Mouse (Mus musculus): ENCODE measurements around the gene Asgr2. TPM values are rescaled to one million over a fixed set of nuclear protein-coding genes. Genes with fewer than 3 reads are reported as not detected.
A peak's percentile ranks its signal among the peaks of the same experiment; 100 is the strongest.

The Asgr2 gene
- polyA plus RNA-seq, 1 experiment, result 0.58 TPM

GRCm38 (mm10) chr11:70097396-70097795, 5.0 kb downstream of the Asgr2 start:
- TF ChIP-seq POLR2A (IDR thresholded peaks at IDR 0.05; ENCODE audit: control insufficient read depth, low read depth, low read length), result no peak
- no peak for TF ChIP-seq CTCF (IDR thresholded peaks at IDR 0.05; ENCODE audit: control insufficient read depth, insufficient read depth, insufficient replicate concordance, low read depth, low read length)
- Histone ChIP-seq H3K36me3 (ENCODE audit: control insufficient read depth, insufficient read depth, low read length) (no peaks in the 10 kb centered on the region), H3K27ac (ENCODE audit: control insufficient read depth, insufficient read depth, low read depth, low read length) (no peak overlapping the region), H3K27me3 (ENCODE audit: control insufficient read depth, insufficient read depth, low read length) (no peaks in the 10 kb centered on the region), H3K4me1 (ENCODE audit: control insufficient read depth, insufficient read depth, low read length) (peaks cover 2% of the 10 kb centered on the region; the same call in 1 of the 2 replicates), H3K4me3 (ENCODE audit: control insufficient read depth, low read depth, low read length) (no peak overlapping the region)

GRCm38 (mm10) chr11:70099102-70099501, 6.7 kb downstream of the Asgr2 start:
- Histone ChIP-seq H3K27me3 (ENCODE audit: control insufficient read depth, insufficient read depth, low read length) (no peaks in the 10 kb centered on the region), H3K27ac (ENCODE audit: control insufficient read depth, insufficient read depth, low read depth, low read length) (no peak overlapping the region), H3K4me1 (ENCODE audit: control insufficient read depth, insufficient read depth, low read length) (peaks cover 2% of the 10 kb centered on the region; the same call in 1 of the 2 replicates), H3K4me3 (ENCODE audit: control insufficient read depth, low read depth, low read length) (no peak overlapping the region), H3K36me3 (ENCODE audit: control insufficient read depth, insufficient read depth, low read length) (no peaks in the 10 kb centered on the region)
- TF ChIP-seq CTCF (IDR thresholded peaks at IDR 0.05; ENCODE audit: control insufficient read depth, insufficient read depth, insufficient replicate concordance, low read depth, low read length), result no peak
- no peak for TF ChIP-seq POLR2A (IDR thresholded peaks at IDR 0.05; ENCODE audit: control insufficient read depth, low read depth, low read length)

GRCm38 (mm10) chr11:70099809-70100208, 7.4 kb downstream of the Asgr2 start:
- H3K27me3 ChIP-seq (ENCODE audit: control insufficient read depth, insufficient read depth, low read length), result no peaks in the 10 kb centered on the region
- no peak overlapping the region for H3K27ac ChIP-seq (ENCODE audit: control insufficient read depth, insufficient read depth, low read depth, low read length)
- no peak overlapping the region for H3K4me3 ChIP-seq (ENCODE audit: control insufficient read depth, low read depth, low read length)
- no peaks in the 10 kb centered on the region for H3K36me3 ChIP-seq (ENCODE audit: control insufficient read depth, insufficient read depth, low read length)
- H3K4me1 ChIP-seq (ENCODE audit: control insufficient read depth, insufficient read depth, low read length), result peaks cover 2% of the 10 kb centered on the region; the same call in 1 of the 2 replicates
- TF ChIP-seq CTCF (IDR thresholded peaks at IDR 0.05; ENCODE audit: control insufficient read depth, insufficient read depth, insufficient replicate concordance, low read depth, low read length) (no peak), POLR2A (IDR thresholded peaks at IDR 0.05; ENCODE audit: control insufficient read depth, low read depth, low read length) (no peak)

GRCm38 (mm10) chr11:70103701-70104315, 11.4 kb downstream of the Asgr2 start:
- H3K27ac ChIP-seq (ENCODE audit: control insufficient read depth, insufficient read depth, low read depth, low read length), result no peak overlapping the region
- no peaks in the 10 kb centered on the region for H3K27me3 ChIP-seq (ENCODE audit: control insufficient read depth, insufficient read depth, low read length)
- H3K4me3 ChIP-seq (ENCODE audit: control insufficient read depth, low read depth, low read length), result no peak overlapping the region
- no peaks in the 10 kb centered on the region for H3K4me1 ChIP-seq (ENCODE audit: control insufficient read depth, insufficient read depth, low read length)
- H3K36me3 ChIP-seq (ENCODE audit: control insufficient read depth, insufficient read depth, low read length), result no peaks in the 10 kb centered on the region
- TF ChIP-seq POLR2A (IDR thresholded peaks at IDR 0.05; ENCODE audit: control insufficient read depth, low read depth, low read length), result no peak
- no peak for TF ChIP-seq CTCF (IDR thresholded peaks at IDR 0.05; ENCODE audit: control insufficient read depth, insufficient read depth, insufficient replicate concordance, low read depth, low read length)

GRCm38 (mm10) chr11:70107085-70107484, 14.6 kb downstream of the Asgr2 start:
- Histone ChIP-seq H3K27me3 (ENCODE audit: control insufficient read depth, insufficient read depth, low read length) (no peaks in the 10 kb centered on the region), H3K27ac (ENCODE audit: control insufficient read depth, insufficient read depth, low read depth, low read length) (no peak overlapping the region), H3K4me3 (ENCODE audit: control insufficient read depth, low read depth, low read length) (no peak overlapping the region), H3K36me3 (ENCODE audit: control insufficient read depth, insufficient read depth, low read length) (no peaks in the 10 kb centered on the region), H3K4me1 (ENCODE audit: control insufficient read depth, insufficient read depth, low read length) (no peaks in the 10 kb centered on the region)
- no peak for TF ChIP-seq POLR2A (IDR thresholded peaks at IDR 0.05; ENCODE audit: control insufficient read depth, low read depth, low read length)
- TF ChIP-seq CTCF (IDR thresholded peaks at IDR 0.05; ENCODE audit: control insufficient read depth, insufficient read depth, insufficient replicate concordance, low read depth, low read length), result no peak

GRCm38 (mm10) chr11:70110146-70110545, 17.7 kb downstream of the Asgr2 start:
- Histone ChIP-seq H3K27me3 (ENCODE audit: control insufficient read depth, insufficient read depth, low read length) (no peaks in the 10 kb centered on the region), H3K27ac (ENCODE audit: control insufficient read depth, insufficient read depth, low read depth, low read length) (no peak overlapping the region), H3K4me1 (ENCODE audit: control insufficient read depth, insufficient read depth, low read length) (no peaks in the 10 kb centered on the region), H3K4me3 (ENCODE audit: control insufficient read depth, low read depth, low read length) (no peak overlapping the region), H3K36me3 (ENCODE audit: control insufficient read depth, insufficient read depth, low read length) (no peaks in the 10 kb centered on the region)
- no peak for TF ChIP-seq POLR2A (IDR thresholded peaks at IDR 0.05; ENCODE audit: control insufficient read depth, low read depth, low read length)
- peak; percentile 83; the same call in 1 of the 2 replicates for TF ChIP-seq CTCF (IDR thresholded peaks at IDR 0.05; ENCODE audit: control insufficient read depth, insufficient read depth, insufficient replicate concordance, low read depth, low read length)

GRCm38 (mm10) chr11:70114562-70114961, 22.1 kb downstream of the Asgr2 start:
- no peak for TF ChIP-seq CTCF (IDR thresholded peaks at IDR 0.05; ENCODE audit: control insufficient read depth, insufficient read depth, insufficient replicate concordance, low read depth, low read length)
- TF ChIP-seq POLR2A (IDR thresholded peaks at IDR 0.05; ENCODE audit: control insufficient read depth, low read depth, low read length), result no peak
- Histone ChIP-seq H3K4me1 (ENCODE audit: control insufficient read depth, insufficient read depth, low read length) (no peaks in the 10 kb centered on the region), H3K4me3 (ENCODE audit: control insufficient read depth, low read depth, low read length) (no peak overlapping the region), H3K27ac (ENCODE audit: control insufficient read depth, insufficient read depth, low read depth, low read length) (no peak overlapping the region), H3K27me3 (ENCODE audit: control insufficient read depth, insufficient read depth, low read length) (no peaks in the 10 kb centered on the region), H3K36me3 (ENCODE audit: control insufficient read depth, insufficient read depth, low read length) (no peaks in the 10 kb centered on the region)

Data from testis, adult 2 months (tissue).